Mouse (Mus musculus) left cerebral cortex, postnatal 10 days (tissue): ENCODE measurements around the gene Fau. TPM values are rescaled to one million over a fixed set of nuclear protein-coding genes. Genes with fewer than 3 reads are reported as not detected.

Experiments
- DNase-seq, 2 experiments: peaks; one replicate each; pipeline ENCODE4 v3.0.0; 2021 to 2022; ENCODE audit warnings: low spot score in 2 of 2, mixed read lengths in 1 of 2; ENCODE audit errors: extremely low spot score in 1 of 2
- intact Hi-C: fragments of 180-260 bp; cut with DNase I; formaldehyde crosslinking; loops from one replicate; pipeline ENCODE4 v1.15.1; 2025
- microRNA-seq: library from miRNA; unstranded; fragments of <30 nt; microRNA quantifications from one replicate; pipeline ENCODE4 v1.2.0, GENCODE M21; 2022
- total RNA-seq, 2 experiments: library from RNA; stranded (reverse); gene quantifications; 2 replicates each; pipeline ENCODE4 v1.2.3; 2021

Gene Fau
- total RNA-seq, 2 experiments from 2014 or later: 698 to 713 TPM

DNA sequence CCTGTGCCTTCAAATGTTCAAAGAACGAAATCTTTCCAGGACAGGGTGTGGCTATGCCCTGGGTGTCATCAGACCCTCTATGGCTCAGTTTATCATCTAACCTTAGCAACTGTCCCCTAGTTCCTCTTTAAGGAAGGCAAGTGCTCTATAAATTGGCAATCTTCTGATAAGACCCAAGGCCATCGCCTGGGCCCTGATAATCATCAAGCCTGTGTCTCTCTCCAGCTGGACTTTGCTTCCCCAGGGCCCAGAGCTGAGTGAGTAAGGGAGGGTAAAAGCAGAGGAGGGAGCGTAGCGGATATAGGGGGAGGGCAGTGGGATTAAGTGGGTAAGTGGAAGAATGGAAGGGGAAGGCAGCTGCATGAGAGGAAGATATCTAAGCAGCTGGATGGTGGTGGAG is 46.8 kb downstream of the Fau start:
- intact Hi-C loops: no loop called here

DNA sequence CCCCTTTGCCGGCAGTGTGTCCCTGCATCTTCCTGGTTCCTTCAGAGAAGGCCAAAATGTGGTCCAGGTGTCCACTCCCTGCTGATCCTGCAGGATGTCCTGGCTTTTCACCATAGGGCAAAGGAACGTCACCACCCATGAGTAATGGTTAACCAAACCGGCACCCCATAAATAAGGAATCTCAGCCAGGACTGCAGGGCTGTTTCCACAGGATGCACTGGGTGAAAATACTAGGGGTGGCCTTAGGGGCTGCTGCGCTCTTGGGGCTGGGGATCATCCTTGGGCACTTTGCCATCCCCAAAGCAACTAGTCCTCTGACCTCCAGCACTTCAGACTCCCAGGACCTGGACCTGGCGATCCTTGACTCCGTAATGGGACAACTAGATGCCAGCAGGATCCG is 47.9 kb downstream of the Fau start, which contains the start of gene Naaladl1:
Gene Naaladl1, plus strand, starts transcription at position 197 of the 400 bp plus-strand sequence.
- intact Hi-C loops: no loop called here
- no peak for DNase-seq

More for the DNA sequence above, 46.8 kb downstream of the Fau start:
- no peak for DNase-seq

Small RNA genes lying within 50 kb of the gene (microRNA-seq; reads per million reads assigned to microRNA genes)
- 2.6 reads per million for gene Mir6988

Other genes starting within 250 kb of the Fau start
- 10 to 100 TPM; 10.7 to 12.4 TPM for gene Frmd8, start 182.6 kb upstream of the Fau start, total RNA-seq
- 1 to 10 TPM; 3.4 to 3.8 TPM for gene Slc25a45, start 180.0 kb upstream of the Fau start, total RNA-seq
- gene Tigd3, start 163.7 kb upstream of the Fau start, total RNA-seq: 1 to 10 TPM; 6.5 to 8.1 TPM
- gene Dpf2, start 144.8 kb upstream of the Fau start, total RNA-seq: 10 to 100 TPM; 76.8 to 80.7 TPM
- gene Cdc42ep2, start 133.0 kb upstream of the Fau start, total RNA-seq: 1 to 10 TPM; 8.3 to 9.8 TPM
- gene Pola2, start 93.6 kb upstream of the Fau start, total RNA-seq: 10 to 100 TPM in 1 of 2 experiments, 1 to 10 TPM in 1; 8.0 to 10.7 TPM
- not detected for gene Slc22a20, start 71.7 kb upstream of the Fau start, total RNA-seq
- 10 to 100 TPM; 18.2 to 19.3 TPM for gene Capn1, start 41.9 kb upstream of the Fau start, total RNA-seq
- gene Syvn1, start 11.3 kb upstream of the Fau start, total RNA-seq: 10 to 100 TPM; 39.3 to 40.2 TPM
- gene Mrpl49, start 59 bp upstream of the Fau start, total RNA-seq: 10 to 100 TPM; 43.3 to 45.3 TPM
- gene Znhit2, start 3.3 kb downstream of the Fau start, total RNA-seq: 10 to 100 TPM; 37.0 to 41.3 TPM
- gene Tm7sf2, start 10.5 kb downstream of the Fau start, total RNA-seq: 10 to 100 TPM; 61.5 to 63.8 TPM
- 10 to 100 TPM; 90.8 to 94.8 TPM for gene Vps51, start 19.4 kb downstream of the Fau start, total RNA-seq
- not detected for gene Tmem262, start 22.2 kb downstream of the Fau start, total RNA-seq
- gene Gm28374, start 24.4 kb downstream of the Fau start, total RNA-seq: not detected
- 10 to 100 TPM; 36.3 to 37.9 TPM for gene Zfpl1, start 27.1 kb downstream of the Fau start, total RNA-seq
- gene Cdca5, start 27.1 kb downstream of the Fau start, total RNA-seq: under 1 TPM; 0.90 to 0.95 TPM
- not detected for gene AC131692.1, start 36.6 kb downstream of the Fau start, total RNA-seq
- gene Naaladl1, start 47.9 kb downstream of the Fau start, total RNA-seq: under 1 TPM; 0.13 to 0.18 TPM
- gene Sac3d1, start 60.8 kb downstream of the Fau start, total RNA-seq: 10 to 100 TPM; 23.0 to 24.7 TPM
- gene Snx15, start 70.5 kb downstream of the Fau start, total RNA-seq: 10 to 100 TPM; 39.1 to 41.3 TPM
- gene Batf2, start 83.1 kb downstream of the Fau start, total RNA-seq: under 1 TPM in 1 of 2 experiments, not detected in 1; 0.43 TPM
- 10 to 100 TPM; 58.2 to 59.9 TPM for gene Arl2, start 83.7 kb downstream of the Fau start, total RNA-seq
- not detected for gene Majin, start 126.5 kb downstream of the Fau start, total RNA-seq
- gene Gpha2, start 168.5 kb downstream of the Fau start, total RNA-seq: not detected
- gene Ppp2r5b, start 178.0 kb downstream of the Fau start, total RNA-seq: 100 to 1,000 TPM; 214 to 224 TPM
- gene Atg2a, start 183.8 kb downstream of the Fau start, total RNA-seq: 10 to 100 TPM; 32.9 to 34.9 TPM
- gene Ehd1, start 218.9 kb downstream of the Fau start, total RNA-seq: 10 to 100 TPM; 45.0 to 49.0 TPM
- gene Cdc42bpg, start 248.6 kb downstream of the Fau start, total RNA-seq: 1 to 10 TPM; 2.6 to 4.8 TPM